Mouse (Mus musculus): Measurements from ENCODE around the gene Gramd1b. TPM values are rescaled to one million over a fixed set of nuclear protein-coding genes. Genes with fewer than 3 reads are reported as not detected.
A peak's percentile ranks its signal among the peaks of the same experiment; 100 is the strongest.

Gene Gramd1b
- total RNA-seq, 2 experiments from 2014 or later: 12.9 to 23.0 TPM

- peak; percentile 84 for ATAC-seq (ENCODE audit: poor library complexity, severe bottlenecking)
These were observed 11.9 kb downstream of the Gramd1b start for GRCm38 (mm10) chr9:40519294-40519693.

DNA sequence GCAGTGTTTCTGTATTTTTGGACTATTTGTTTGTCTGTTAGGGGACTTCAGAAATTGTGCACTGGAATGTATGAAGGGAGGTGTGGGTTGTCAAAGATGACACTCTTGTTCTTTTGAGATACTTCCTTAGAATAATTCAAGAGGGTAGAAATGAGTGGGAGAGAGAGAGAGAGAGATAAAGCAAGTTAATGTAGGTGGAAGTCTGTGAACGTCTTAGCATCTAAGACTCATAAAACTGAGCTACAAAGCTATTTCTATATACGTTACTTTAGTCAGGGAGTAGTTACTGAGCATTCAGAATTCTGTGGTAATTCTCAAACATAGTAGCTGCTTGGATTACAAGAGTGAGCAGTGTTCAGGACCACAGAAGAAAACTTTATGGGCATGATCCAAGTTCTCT lies 19.2 kb downstream of the Gramd1b start:
- ATAC-seq (ENCODE audit: poor library complexity, severe bottlenecking): no peak

GRCm38 (mm10) chr9:40509479-40509878 lies 21.7 kb downstream of the Gramd1b start:
- no peak for ATAC-seq (ENCODE audit: poor library complexity, severe bottlenecking)

DNA sequence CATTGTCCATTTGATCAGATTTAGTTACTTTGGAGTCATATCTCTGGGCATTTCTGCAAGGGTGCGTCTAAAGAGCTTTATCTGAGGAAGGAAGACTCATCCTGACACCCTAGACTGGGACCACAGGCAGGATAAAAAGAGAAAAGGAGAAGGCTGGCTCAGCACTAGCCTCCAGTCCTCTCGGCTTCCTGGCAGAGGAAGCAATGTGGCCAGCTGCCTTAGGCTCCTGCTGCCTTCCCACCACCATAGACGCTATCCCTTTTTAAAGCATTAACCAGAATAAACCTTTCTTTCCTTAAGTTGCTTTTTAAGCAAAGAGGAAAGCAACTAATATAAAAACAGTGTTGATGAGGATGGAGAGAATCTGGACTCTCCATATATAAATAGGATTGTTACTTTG lies 24.6 kb downstream of the Gramd1b start:
- no peak for ATAC-seq (ENCODE audit: poor library complexity, severe bottlenecking)

GRCm38 (mm10) chr9:40505471-40506312 lies 25.5 kb downstream of the Gramd1b start:
- no peak for ATAC-seq (ENCODE audit: poor library complexity, severe bottlenecking)

DNA sequence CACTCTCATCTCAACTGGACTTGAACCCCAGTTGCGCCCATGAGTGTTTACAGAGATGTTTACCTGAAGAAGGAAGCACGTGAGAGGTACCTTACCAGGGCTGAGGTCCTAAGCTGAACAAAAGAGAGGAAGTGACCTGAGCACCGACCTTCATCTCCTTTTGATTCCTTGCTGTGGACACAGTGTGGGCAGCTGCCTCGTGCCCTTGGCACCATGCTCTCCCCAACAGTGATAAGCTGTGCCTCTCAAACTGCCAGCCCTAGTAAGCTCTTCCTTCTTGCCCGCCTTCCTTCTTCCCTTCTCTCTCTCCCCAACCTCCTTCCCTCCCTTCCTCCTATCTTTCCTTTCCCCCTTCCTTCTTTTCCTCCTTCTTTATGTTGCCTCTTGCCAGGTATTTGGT lies 26.3 kb downstream of the Gramd1b start:
- ATAC-seq (ENCODE audit: poor library complexity, severe bottlenecking): no peak

DNA sequence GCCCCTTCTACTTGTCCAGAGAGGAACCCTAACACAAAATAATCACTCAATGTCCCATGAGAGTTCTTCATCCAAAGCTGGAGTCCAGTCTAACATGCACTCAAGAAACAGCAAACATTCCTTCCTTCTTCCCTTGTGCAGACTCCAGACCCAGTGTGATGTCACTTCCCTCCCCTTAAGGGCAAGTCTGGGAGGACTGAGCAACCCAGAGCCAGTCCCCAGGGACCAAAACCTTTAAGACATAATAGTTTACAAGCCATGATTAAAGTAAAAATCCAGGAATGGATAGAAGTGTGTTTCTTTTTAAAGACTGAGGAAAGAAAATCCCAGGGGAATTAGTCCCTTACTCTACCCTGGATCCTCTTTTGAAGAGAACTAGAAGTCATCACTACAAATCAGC lies 30.5 kb downstream of the Gramd1b start:
- ATAC-seq (ENCODE audit: poor library complexity, severe bottlenecking): no peak

DNA sequence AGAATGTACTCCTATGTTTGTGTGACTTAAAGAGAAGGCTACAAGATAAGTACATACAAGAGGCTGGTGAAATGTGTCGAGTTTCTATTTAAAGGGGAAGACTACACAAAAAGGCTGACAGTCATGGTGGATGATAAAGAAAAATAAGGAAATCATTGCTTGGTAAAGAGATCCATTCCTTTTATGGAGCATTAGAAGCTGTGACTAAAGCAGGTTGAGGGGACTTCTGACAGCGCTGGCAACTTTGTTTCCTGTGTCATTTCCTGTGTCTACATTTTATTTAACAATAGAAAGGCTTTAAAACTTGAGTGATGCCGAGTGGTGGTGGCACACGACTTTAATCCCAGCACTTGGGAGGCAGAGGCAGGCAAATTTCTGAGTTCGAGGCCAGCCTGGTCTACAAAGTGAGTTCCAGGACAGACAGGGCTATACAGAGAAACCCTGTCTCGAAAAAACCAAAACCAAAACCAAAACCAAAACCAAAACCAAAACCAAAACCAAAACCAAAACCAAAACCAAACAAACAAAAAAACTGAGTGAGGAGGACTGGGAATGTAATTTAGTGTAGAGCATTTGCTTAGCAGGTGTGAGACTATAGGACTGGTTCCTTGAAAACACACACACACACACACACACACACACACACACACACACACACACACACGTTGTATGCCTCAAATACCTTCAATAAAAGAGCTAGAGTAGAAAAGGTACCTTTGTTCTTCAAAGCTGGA lies 48.7 kb downstream of the Gramd1b start:
- ATAC-seq (ENCODE audit: poor library complexity, severe bottlenecking): 0 out of 2 replicates have a peak, but pooled peaks have one; percentile 17

DNA sequence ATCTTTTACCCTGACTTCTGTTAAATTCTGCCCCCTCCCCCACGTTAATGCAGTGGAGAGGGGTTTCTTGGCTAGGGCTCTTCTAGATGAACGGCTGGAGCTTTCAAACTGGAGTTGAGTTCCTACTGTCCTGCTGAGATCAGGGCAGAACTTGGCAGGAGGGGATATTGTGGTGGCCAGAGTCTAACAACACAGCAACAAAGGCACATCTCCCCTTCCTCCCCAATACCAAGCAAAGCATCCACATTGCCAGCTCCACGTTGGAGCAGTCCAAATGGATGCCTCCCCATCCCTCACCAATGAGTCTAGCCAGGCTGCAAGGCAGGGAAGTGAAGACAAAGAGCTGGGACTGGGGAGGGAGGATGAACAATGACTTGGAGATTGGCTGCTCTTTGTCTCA lies 49.9 kb downstream of the Gramd1b start:
- ATAC-seq (ENCODE audit: poor library complexity, severe bottlenecking): no peak

GRCm38 (mm10) chr9:40479333-40479732 lies 51.9 kb downstream of the Gramd1b start:
- ATAC-seq (ENCODE audit: poor library complexity, severe bottlenecking): peak; percentile 97

- no peak for ATAC-seq (ENCODE audit: poor library complexity, severe bottlenecking)
These were observed 52.9 kb downstream of the Gramd1b start for GRCm38 (mm10) chr9:40478146-40478900.

DNA sequence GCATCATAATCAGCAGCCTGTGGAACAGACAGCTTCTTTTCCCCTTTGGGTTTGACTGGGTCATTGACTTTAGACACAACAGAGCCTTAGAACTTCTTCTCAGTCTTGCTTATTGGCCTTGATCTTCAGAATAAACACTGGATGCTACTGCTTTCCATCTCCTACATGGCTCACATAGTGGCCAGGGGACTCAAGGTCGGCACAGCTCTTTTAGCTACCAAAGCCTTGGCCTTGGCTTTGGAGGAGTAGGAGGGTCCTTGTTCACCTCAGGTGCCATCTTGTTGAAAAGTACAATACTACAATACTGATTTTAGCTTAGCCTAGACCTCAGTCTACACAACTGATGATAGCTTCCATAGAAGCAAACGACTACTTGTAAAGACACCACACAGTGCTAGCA lies 53.6 kb downstream of the Gramd1b start:
- ATAC-seq (ENCODE audit: poor library complexity, severe bottlenecking): no peak

DNA sequence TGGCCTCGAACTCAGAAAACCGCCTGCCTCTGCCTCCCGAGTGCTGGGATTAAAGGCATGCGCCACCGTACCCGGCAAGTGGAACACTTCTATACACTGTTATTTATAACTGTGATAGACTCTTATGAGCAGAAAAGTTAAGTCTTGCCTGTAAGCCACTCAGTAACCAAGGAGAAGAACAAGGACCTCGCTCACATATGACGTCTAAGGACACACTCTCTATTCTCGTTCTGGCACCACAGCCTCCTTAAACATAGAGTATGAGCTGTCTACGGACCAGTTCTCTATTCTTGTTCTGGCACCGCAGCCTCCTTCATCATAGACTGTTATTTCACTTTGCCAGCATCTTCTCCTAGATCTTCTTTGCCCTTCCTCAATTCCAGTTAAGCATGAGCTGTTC lies 55.1 kb downstream of the Gramd1b start:
- no peak for ATAC-seq (ENCODE audit: poor library complexity, severe bottlenecking)

DNA sequence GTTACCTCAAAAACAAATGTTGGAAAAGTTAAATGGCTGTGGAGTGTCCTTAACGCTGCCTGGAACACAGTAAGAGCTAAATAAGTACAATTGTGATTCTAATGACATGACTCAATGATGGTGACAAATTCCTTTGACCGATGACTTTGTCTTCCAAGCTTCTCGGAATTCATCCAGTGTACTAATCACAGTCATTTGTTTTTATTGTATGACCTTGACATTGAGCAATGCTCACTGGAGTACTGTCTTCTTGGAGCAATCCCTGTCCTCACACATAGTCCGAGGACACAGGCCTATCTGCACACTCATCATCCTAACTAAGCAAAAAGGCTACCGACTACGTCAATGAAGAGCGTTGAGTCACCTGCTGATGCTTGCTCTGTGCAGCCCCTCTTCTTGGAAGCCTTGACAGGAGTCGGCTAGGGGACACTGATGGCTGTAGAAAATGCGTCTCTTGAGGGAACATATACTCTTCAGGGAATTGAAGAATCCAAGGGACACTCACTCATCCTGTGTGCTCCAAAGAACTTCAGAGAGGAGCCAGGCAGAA lies 58.1 kb downstream of the Gramd1b start:
- no peak for ATAC-seq (ENCODE audit: poor library complexity, severe bottlenecking)

GRCm38 (mm10) chr9:40469403-40470137 lies 61.6 kb downstream of the Gramd1b start:
- ATAC-seq (ENCODE audit: poor library complexity, severe bottlenecking): peak; percentile 83

DNA sequence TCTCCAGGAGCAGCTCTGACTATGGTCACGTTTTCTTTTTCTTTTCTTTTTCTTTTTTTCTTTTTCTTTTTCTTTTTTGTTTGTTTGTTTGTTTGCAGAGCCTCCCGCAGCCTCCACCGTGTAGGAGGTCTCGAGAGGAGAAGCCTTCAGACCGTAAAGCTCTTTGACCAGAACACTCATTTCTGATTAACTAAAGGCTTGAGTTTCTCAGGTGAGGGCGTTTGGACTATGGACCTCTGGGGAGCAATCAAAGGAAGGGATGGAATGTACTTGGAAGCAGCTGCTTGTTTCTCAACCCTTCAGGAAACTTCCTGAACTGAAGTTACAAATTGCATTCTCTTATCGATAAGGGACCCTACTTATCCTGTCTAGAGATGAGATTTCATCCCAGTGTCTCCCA lies 64.4 kb downstream of the Gramd1b start:
- no peak for ATAC-seq (ENCODE audit: poor library complexity, severe bottlenecking)

- no peak for ATAC-seq (ENCODE audit: poor library complexity, severe bottlenecking)
These were observed 65.6 kb downstream of the Gramd1b start for GRCm38 (mm10) chr9:40465596-40465995.

GRCm38 (mm10) chr9:40462401-40462800 lies 68.8 kb downstream of the Gramd1b start:
- ATAC-seq (ENCODE audit: poor library complexity, severe bottlenecking): no peak

DNA sequence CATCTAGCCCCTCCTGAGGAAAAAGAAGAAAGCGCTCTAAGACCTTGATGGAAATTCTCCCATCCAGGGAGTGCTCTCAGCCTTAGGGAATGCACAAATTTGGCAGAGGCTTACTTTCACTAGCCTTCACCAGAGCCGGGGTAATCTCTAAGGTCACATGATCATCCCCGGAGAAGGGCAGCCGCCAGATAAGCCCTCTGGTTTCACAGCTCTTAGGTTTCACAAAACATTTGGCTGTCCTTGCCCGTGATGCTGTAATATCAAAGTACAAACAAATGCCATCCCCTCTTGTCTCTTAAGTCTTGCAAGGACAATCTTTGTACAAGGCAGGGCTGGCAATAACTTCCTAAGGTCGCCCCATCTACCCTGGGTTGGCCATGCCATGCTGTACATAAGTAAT lies 70.4 kb downstream of the Gramd1b start:
- ATAC-seq (ENCODE audit: poor library complexity, severe bottlenecking): no peak

All from megakaryocyte, adult 5-6 weeks (primary cell).